Mouse (Mus musculus) heart, adult 11 months (tissue): ENCODE data around the gene Clec4b2.
"Not testable (repeated sequence)": the region's sequence is repeated elsewhere in the genome, so short reads cannot be mapped to it uniquely, and the experiment has no call there.

ENCODE experiments used
- DNase-seq: peaks from one replicate; pipeline ENCODE4 v3.0.0; 2022

The Clec4b2 gene

GRCm38 (mm10) chr6:123172593-123172992, at the start of gene Clec4b2:
Gene Clec4b2 (plus strand): TSS chr6:123172893.
- no peak for DNase-seq

GRCm38 (mm10) chr6:123123195-123123594, 49.5 kb upstream of the Clec4b2 start:
- DNase-seq: no peak

DNA sequence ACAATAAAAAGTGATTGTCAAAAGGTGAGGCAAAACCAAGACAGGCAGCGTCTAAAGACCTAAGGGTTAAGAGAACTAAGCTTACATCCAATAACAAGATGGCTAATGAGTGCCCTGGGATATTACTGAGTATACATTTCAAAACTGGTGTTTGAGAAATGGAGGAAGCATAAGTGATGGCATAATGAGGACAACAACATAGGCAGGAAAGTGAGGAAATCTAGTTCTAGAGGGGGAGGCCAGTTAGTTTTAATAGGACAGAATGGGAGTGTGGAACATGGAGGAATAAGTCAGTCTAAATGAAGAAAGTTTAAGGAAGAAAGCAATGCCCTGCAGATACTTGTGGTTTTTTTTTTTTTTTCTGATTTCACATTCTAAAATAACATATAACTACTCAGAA, 45.5 kb upstream of the Clec4b2 start:
- no peak for DNase-seq

DNA sequence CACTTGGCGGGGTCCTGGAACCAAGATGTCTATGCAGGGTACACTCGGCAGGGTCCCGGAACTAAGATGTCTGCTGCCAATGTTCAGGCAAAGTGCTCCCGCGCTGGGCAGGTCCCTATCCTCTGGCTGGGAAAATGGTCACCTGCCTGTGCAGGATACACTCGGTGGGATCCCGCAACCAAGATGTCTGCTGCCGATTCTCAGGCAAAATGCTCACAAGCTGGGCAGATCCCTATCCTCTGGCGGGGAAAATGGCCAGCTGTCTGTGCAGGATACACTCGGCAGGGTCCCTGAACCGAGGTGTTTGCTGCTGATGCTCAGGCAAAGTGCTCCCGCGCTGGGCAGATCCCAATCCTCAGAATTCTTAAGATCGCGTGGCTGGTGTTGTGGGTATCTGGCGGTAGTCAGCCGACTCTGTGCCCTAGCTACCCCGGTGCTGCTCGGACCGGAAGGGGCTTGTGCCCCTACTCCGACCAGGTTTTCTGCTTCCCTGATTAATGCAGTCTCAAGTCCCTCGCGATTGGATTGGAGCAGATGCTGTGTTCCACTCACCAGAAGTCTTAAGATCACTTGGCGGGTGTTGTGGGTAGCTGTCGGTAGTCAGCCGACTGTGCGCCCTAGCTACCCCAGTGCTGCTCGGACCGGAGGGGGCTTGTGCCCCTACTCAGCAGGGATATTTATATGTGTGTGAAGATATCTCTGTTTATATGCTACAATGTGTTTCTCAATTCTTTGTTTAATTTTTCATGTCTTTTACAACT, 34.7 kb upstream of the Clec4b2 start:
- DNase-seq: not testable (repeated sequence)

- peak; percentile 90 for DNase-seq
Measured at GRCm38 (mm10) chr6:123170106-123170505, 2.6 kb upstream of the Clec4b2 start.

DNA sequence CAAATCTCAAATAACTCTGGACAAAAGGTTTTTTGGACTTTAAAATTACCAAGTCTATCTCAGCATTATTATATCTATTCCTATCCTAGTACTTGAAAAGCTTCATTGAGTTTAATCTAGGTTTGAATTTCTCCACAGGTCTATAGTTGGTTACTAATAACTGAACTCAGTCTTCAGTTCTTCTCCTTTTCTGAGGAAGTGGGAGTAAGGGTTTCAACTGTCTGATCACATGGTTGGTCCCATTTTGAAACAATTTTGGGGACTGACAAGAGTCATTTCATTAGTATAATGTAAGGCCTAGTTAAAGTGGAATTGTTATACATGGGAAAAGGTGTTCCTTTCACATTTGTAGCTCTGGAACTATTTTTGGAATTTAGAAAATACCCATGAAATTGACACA, 1.7 kb upstream of the Clec4b2 start:
- DNase-seq: no peak

DNA sequence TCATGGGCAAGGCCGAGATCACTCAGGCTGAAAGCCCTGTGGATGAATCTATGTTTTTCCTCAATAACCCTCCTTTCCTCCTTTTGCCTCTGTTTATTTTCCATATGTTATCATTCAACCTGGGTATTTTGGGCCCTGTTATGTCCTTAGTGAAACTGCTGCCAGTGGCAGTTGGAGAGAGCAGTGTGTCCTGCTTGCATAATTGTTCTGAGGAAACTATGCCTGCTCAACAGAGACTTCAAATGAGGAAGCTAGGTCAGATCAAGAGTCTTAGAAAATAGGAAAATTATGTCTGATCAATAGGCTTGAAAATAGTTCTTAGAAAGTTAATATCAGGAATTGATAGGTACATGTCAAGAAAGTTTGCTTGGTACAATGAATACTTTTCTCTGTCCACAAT, 2.9 kb downstream of the Clec4b2 start:
- no peak for DNase-seq

GRCm38 (mm10) chr6:123184862-123185261, 12.2 kb downstream of the Clec4b2 start:
- not testable (repeated sequence) for DNase-seq

- DNase-seq: no peak
Measured at GRCm38 (mm10) chr6:123207187-123208076, 34.7 kb downstream of the Clec4b2 start.

DNA sequence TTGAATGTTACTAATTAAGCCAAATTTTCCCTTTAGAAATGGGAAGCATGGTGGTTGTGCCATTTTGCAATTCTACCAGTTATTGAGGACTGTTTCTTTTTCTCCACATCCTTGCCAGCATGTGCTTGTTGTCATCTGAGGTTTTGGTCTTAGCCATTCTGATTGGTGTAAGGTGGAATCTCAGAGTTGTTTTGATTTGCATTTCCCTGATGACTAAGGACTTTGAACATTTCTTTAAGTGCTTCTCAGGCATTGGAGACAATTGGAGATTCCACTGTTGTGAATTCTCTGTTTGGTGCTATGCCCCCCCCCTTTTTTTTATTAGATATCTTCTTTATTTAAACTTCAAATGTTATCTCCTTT, 35.4 kb downstream of the Clec4b2 start:
- DNase-seq: not testable (repeated sequence)

DNA sequence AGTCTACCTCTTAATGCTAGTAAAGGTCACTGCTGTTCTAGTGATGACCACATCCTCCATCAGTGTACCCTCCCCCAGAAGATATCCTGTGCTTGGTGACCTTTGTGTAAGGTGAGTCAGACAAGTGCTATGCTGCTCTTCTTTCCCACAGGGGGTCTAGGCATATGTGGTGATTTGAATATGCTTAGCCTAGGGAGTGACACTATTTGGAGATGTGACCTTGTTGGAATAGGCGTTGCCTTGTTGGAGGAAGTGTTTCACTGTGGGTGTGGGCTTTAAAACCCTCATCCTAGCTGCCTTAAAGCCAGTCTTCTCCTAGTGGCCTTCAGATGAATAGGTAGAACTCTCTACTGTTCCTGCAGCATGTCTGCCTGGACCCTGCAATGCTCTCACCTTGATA, 39.0 kb downstream of the Clec4b2 start:
- DNase-seq: no peak

DNA sequence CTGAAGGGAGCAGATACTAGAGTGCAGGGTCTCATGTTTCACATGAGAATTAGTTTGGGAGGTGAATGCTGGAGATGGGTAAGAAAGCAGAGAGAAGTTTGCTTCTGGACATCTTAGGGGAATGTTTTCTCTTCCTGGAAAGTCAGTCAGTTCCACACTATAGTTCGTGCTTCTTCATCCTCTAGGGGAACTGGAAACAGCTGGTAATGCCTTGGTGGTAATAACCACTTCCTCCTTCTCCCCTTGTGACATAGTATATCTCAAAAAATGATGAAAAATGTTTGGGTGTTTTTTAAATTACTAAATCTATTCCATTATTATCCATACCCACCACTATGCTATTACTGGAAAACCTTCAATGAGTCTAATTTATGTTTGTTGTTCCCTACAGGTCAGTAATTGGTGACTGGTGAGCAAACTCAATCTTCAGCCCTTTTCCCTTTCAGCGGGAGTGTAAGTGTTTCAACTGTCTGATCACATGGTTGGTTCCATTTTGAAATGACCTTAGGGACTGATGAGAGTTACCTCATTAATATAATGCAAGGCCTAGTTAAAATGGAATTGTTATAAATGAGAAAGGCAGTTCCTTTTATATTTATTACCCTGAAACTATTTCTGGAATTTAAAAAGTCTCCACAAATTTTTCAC, 55.0 kb downstream of the Clec4b2 start:
- no peak for DNase-seq

DNA sequence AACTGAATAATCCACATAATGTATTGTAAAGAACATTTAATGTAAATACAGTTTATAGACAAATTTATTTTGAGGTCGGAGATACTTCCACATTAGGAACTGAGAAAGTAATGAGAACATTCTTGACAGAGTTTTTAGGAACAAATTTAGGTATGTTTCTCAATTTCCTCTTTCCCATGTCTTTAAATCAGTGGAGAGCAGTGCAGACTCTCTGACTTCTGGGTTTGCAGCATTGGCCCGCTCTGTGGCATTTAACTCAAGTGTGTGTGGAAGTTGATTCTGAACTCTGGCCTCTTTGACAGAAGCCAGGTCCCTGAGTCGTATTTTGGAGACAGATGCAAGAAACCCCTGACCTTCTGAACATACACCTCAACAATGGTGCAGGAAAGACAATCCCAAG, 57.0 kb downstream of the Clec4b2 start, which contains the start of gene Clec4n:
TSS of gene Clec4n (plus strand) at position 200 of the 400 bp plus-strand sequence.
- peak; percentile 85 for DNase-seq

DNA sequence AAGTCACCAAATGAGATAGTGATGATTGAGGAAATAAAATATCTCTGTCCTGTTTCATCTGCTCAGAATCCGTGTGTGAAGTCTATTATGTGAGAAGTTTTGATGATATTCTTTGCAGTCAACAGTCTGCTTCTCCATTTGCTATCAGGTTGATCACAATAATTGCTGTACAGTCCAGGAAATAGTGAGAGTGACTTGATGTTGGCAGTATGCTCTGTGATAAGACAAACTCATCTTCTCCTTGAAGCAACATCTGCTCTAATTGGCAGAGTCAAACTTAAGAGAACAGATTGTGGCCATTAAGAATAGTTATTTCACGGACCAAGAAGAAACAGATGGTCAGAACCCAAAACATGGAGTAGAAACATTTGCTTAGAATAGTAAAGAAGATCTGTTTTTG, 58.5 kb downstream of the Clec4b2 start:
- DNase-seq: no peak

DNA sequence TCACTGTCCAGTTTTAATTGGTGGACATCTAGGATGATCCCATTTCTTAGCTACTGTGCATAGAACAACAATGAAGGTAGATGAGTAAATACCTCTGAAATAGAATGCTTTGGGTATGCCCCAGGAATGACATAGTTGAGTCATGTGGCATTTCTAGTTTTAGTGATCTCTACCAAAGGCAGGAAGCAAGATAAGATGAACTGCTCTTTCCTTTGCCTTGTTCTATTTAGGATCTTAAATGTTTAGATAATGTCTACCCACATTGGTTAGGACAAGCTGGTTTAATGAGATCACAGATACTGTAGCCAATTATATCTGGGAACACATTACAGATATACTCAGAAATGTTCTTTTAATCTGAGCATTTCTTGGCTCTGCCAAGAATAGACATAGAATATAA, 64.9 kb downstream of the Clec4b2 start:
- DNase-seq: no peak

DNA sequence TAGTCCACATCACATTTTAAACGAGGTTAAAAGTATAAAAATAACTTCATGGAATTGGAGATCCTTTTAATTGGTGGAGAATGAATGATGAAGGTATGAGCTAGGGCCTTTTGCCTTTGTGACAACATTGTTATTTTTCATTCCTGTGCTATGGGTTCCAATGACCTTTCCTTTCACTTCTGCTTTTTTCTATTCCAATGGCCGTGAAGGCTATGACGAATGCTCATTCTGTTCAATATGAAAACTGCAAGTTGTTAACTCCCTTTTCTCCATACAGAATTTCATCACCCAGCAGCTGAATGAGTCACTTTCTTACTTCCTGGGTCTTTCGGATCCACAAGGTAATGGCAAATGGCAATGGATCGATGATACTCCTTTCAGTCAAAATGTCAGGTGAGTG, 71.5 kb downstream of the Clec4b2 start:
- no peak for DNase-seq

DNA sequence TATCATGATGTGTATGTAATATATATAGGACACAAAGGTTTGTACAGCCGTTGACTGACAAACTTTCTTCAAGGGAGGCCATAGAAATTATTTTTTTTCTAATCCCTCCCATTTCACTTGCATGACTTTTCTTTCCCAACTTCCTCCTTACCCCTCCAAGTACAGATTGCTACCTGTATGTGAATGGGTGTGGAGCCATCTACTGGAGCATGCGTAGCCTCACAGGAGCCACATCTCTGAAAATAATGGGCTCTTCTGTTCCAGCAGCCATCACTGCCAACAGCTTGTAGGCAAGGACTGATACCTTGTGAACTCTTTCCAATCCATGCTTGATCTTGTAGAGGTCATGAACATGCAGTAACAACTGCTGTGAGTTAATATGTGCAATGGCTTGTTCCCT, 76.2 kb downstream of the Clec4b2 start:
- DNase-seq: not testable (repeated sequence)

GRCm38 (mm10) chr6:123252735-123253134, 80.0 kb downstream of the Clec4b2 start:
- peak; percentile 89 for DNase-seq
